Mouse (Mus musculus): Measurements from ENCODE around the gene Il6ra.

DNA sequence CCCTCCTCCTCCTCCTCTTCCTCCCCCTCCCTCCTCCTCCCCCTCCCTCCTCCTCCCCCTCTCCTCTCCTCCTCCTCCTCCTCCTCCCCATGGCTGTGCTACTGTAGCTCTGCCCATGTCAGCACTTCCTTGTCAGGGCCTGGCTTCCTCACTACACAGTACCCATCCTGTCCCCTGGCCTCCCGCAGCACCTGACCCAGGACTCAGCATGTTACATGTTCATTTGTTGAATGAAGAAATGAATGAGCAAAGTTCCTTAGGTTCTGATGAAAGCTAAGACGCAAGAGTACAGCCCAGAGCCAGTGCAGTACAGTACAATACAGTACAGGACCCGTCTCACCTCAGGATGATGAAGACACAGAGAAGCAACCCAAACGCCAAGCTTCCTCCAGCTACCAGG is 36.5 kb downstream of the Il6ra start:
- TF ChIP-seq CTCF (IDR thresholded peaks at IDR 0.05; ENCODE audit: extremely low read depth, insufficient read depth, low read length) = no peak
- TF ChIP-seq POLR2A (IDR thresholded peaks at IDR 0.05; ENCODE audit: extremely low read depth, insufficient read depth, low read length) = no peak
